Mouse (Mus musculus) heart, adult 2 months (tissue): ENCODE measurements at regions not wholly inside any gene's neighbourhood (a gene's known extent, or its start where the extent isn't known, plus 50 kb on each side); places are given as distances from the start of the nearest gene placed in this dataset.

Source experiments
- DNase-seq, 2 experiments: peaks; one replicate each; pipeline ENCODE4 v3.0.0; 2021
- H3K27ac ChIP-seq: fragments of 200-600 bp; 2 replicates; pipeline ENCODE4 v1.8.1; 2022
- H3K27me3 ChIP-seq: fragments of 200-500 bp; 2 replicates; pipeline ENCODE4 v1.6.1; 2012; ENCODE audit warnings: mild to moderate bottlenecking, low read length, inconsistent platforms, mixed read lengths; ENCODE audit not compliant: control insufficient read depth, insufficient read depth
- H3K36me3 ChIP-seq: fragments of 200-500 bp; 2 replicates; pipeline ENCODE4 v1.6.1; 2012; ENCODE audit warnings: low read length, inconsistent platforms; ENCODE audit not compliant: control insufficient read depth, insufficient read depth
- H3K4me1 ChIP-seq: fragments of 200-500 bp; 2 replicates; pipeline ENCODE4 v1.6.1; 2011; ENCODE audit warnings: low read length; ENCODE audit not compliant: control insufficient read depth, insufficient read depth
- H3K4me3 ChIP-seq: fragments of 200-600 bp; 2 replicates; pipeline ENCODE4 v1.8.1; 2022
- H3K79me2 ChIP-seq: fragments of 200-500 bp; replicated peaks from 2 replicates; pipeline ENCODE4 v1.6.1; 2012; ENCODE audit warnings: mild to moderate bottlenecking, inconsistent platforms, low read length, moderate library complexity, mixed read lengths; ENCODE audit not compliant: control insufficient read depth, insufficient read depth
- H3K9ac ChIP-seq: fragments of 200-500 bp; 2 replicates; pipeline ENCODE4 v1.6.1; 2012; ENCODE audit warnings: low read depth, mild to moderate bottlenecking, control low read depth, inconsistent platforms, low read length, mixed read lengths
- CTCF ChIP-seq: fragments of 200-600 bp; IDR thresholded peaks from 2 replicates; pipeline ENCODE4 v1.8.1; 2022; ENCODE audit warnings: antibody characterized with exemption, mild to moderate bottlenecking, moderate library complexity
- EP300 ChIP-seq: fragments of 200-500 bp; IDR thresholded peaks from 2 replicates; pipeline ENCODE4 v1.6.1; 2011; ENCODE audit warnings: low read depth, low read length, control low read depth; ENCODE audit not compliant: insufficient read depth
- POLR2A ChIP-seq: fragments of 200-500 bp; IDR thresholded peaks from 2 replicates; pipeline ENCODE4 v1.6.1; 2011; ENCODE audit warnings: mild to moderate bottlenecking, low read depth, low read length, control low read depth; ENCODE audit not compliant: insufficient read depth
- WGBS: fragments of 180-500 bp; shearing (Covaris S2); methylation state at CpG from one replicate; pipeline ENCODE4 v1.1.7; 2018; 5-methylcytosine and 5-hydroxymethylcytosine counted together
- intact Hi-C: fragments of 180-260 bp; cut with DNase I; formaldehyde crosslinking; loops from one replicate; pipeline ENCODE4 v1.15.1; 2025

- Histone ChIP-seq H3K9ac (no peak overlapping the region), H3K79me2 (no peaks in the 10 kb centered on the region), H3K36me3 (no peaks in the 10 kb centered on the region), H3K4me1 (peaks cover 1% of the 10 kb centered on the region; the same call in 1 of the 2 replicates), H3K27ac (peak overlapping the region; percentile 46), H3K4me3 (no peak overlapping the region), H3K27me3 (no peaks in the 10 kb centered on the region)
- no peak for TF ChIP-seq CTCF
- TF ChIP-seq POLR2A, result no peak
- no peak for TF ChIP-seq EP300
- intact Hi-C loops, result loop anchor here (5.0 kb wide), 1 partner anchor 112 kb away; no protein-coding TSS in a partner anchor
- peak in 1 of 2 experiments; percentile 2 for DNase-seq
- 36% methylated on average over 2 of the region's 2 CpGs for WGBS
Observed at GRCm38 (mm10) chrX:76010631-76011030, 135.6 kb upstream of the Pls3 start.

GRCm38 (mm10) chrX:75978562-75978961 lies 103.6 kb upstream of the Pls3 start:
- no peak for DNase-seq
- no peaks in the 10 kb centered on the region for H3K27me3 ChIP-seq
- no peak overlapping the region for H3K27ac ChIP-seq
- no peaks in the 10 kb centered on the region for H3K79me2 ChIP-seq
- no peaks in the 10 kb centered on the region for H3K36me3 ChIP-seq
- TF ChIP-seq EP300 (no peak), CTCF (no peak), POLR2A (no peak)
- no peak overlapping the region for H3K9ac ChIP-seq
- H3K4me3 ChIP-seq, result no peak overlapping the region
- no peaks in the 10 kb centered on the region for H3K4me1 ChIP-seq
- intact Hi-C loops, result no loop called here
- WGBS, result 75% methylated on average over 3 of the region's 3 CpGs

- Histone ChIP-seq H3K27ac (no peak overlapping the region), H3K36me3 (no peaks in the 10 kb centered on the region), H3K79me2 (no peaks in the 10 kb centered on the region), H3K4me1 (no peaks in the 10 kb centered on the region), H3K27me3 (no peaks in the 10 kb centered on the region), H3K4me3 (no peak overlapping the region), H3K9ac (no peak overlapping the region)
- TF ChIP-seq POLR2A, result no peak
- TF ChIP-seq EP300, result no peak
- no peak for TF ChIP-seq CTCF
- no peak for DNase-seq
- WGBS, result 60% methylated on average over 4 of the region's 4 CpGs
- intact Hi-C loops, result no loop called here
Observed at GRCm38 (mm10) chrX:75974671-75975070, 99.7 kb upstream of the Pls3 start.

- TF ChIP-seq EP300 (no peak), POLR2A (no peak), CTCF (no peak)
- DNase-seq, result no peak
- no peak overlapping the region for H3K4me3 ChIP-seq
- intact Hi-C loops, result no loop called here
- no peaks in the 10 kb centered on the region for H3K36me3 ChIP-seq
- H3K27ac ChIP-seq, result no peak overlapping the region
- no peaks in the 10 kb centered on the region for H3K27me3 ChIP-seq
- H3K79me2 ChIP-seq, result no peaks in the 10 kb centered on the region
- no peaks in the 10 kb centered on the region for H3K4me1 ChIP-seq
- no peak overlapping the region for H3K9ac ChIP-seq
Observed at GRCm38 (mm10) chrX:75949694-75950093, 74.7 kb upstream of the Pls3 start.

DNA sequence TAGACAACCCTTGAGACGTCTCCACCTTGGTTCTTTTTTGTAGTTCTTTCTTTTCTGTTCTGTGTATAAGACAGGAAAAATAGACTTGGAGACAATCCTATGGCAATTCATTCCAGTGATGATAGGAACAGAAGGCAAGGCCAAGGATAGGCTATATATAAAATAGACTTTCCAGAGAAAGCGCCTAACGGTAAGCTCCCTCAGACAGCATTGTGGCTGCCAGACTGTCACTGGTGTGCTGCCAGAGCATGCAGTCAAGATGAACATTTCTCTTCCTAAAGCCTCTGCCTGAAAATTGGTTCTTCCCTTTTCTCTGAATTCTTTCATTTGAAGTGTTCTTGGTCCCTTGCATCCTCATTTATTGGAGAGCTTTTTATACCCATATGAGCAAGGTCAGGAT lies 53.9 kb upstream of the Pls3 start:
- Histone ChIP-seq H3K36me3 (no peaks in the 10 kb centered on the region), H3K9ac (no peak overlapping the region), H3K4me1 (no peaks in the 10 kb centered on the region), H3K79me2 (no peaks in the 10 kb centered on the region), H3K27ac (no peak overlapping the region), H3K27me3 (no peaks in the 10 kb centered on the region), H3K4me3 (no peak overlapping the region)
- intact Hi-C loops, result no loop called here
- no peak for DNase-seq
- no peak for TF ChIP-seq POLR2A
- 57% methylated on average over 3 of the region's 3 CpGs for WGBS
